8 mouse cellular contexts compared by ENCODE assay signal in genomic region chr7:71704661-71705240, GRCm38 (mm10).
DNase-seq lines count a peak whose midpoint lies in the region; ATAC-seq lines count a peak whose summit lies in the region.

No protein-coding gene starts in this region.

- H3K27me3 ChIP-seq in neural tube, embryonic 11.5 days (ENCODE audit: control insufficient read depth, insufficient read depth, low read length), result no peaks in the 10 kb centered on the region; the same call in 1 of the 2 replicates
- no peaks in the 10 kb centered on the region for H3K27me3 ChIP-seq in hindbrain, embryonic 11.5 days (ENCODE audit: control insufficient read depth, insufficient read depth, low read length)
- peaks cover 33% of the 10 kb centered on the region for H3K27me3 ChIP-seq in liver, embryonic 12.5 days (replicated peaks)

- H3K4me1 ChIP-seq in neural tube, embryonic 11.5 days (ENCODE audit: control insufficient read depth, insufficient read depth, low read length), result peaks cover 3% of the 10 kb centered on the region; the same call in 1 of the 2 replicates
- 0 out of 2 replicates have a peak, but pooled peaks cover 3% of the 10 kb centered on the region for H3K4me1 ChIP-seq in hindbrain, embryonic 11.5 days (replicated peaks; ENCODE audit: control insufficient read depth, insufficient read depth, low read length)
- 0 out of 2 replicates have a peak, but pooled peaks cover 9% of the 10 kb centered on the region for H3K4me1 ChIP-seq in liver, embryonic 12.5 days

- DNase-seq in neural tube, embryonic 11.5 days (ENCODE audit: low spot score), result no peak
- DNase-seq in neural tube, embryonic 10.5 days (ENCODE audit: extremely low spot score, low spot score), result no peak
- no peak for DNase-seq in hindbrain, embryonic 11.5 days (ENCODE audit: low spot score)
- DNase-seq in yolk sac, embryonic 10.5 days (ENCODE audit: low spot score), result no peak
- DNase-seq in T-cell, adult 2 months (ENCODE audit: low spot score), result no peak
- no peak for DNase-seq in testis, postnatal 10 days (ENCODE audit: low spot score)
- no peak for DNase-seq in ovary, postnatal 36 days (ENCODE audit: low spot score)

- no peak overlapping the region for H3K27ac ChIP-seq in neural tube, embryonic 11.5 days (ENCODE audit: low read depth, low read length)
- H3K27ac ChIP-seq in hindbrain, embryonic 11.5 days (ENCODE audit: low read depth, low read length), result no peak overlapping the region
- H3K27ac ChIP-seq in liver, embryonic 12.5 days, result no peak overlapping the region

- no peaks in the 10 kb centered on the region for H3K36me3 ChIP-seq in neural tube, embryonic 11.5 days (ENCODE audit: control insufficient read depth, insufficient read depth, low read length)
- no peaks in the 10 kb centered on the region for H3K36me3 ChIP-seq in hindbrain, embryonic 11.5 days (ENCODE audit: control insufficient read depth, insufficient read depth, low read length)
- H3K36me3 ChIP-seq in liver, embryonic 12.5 days, result no peaks in the 10 kb centered on the region

- no peaks in the 10 kb centered on the region for H3K9me3 ChIP-seq in neural tube, embryonic 11.5 days (ENCODE audit: control insufficient read depth, low read length)
- H3K9me3 ChIP-seq in hindbrain, embryonic 11.5 days (ENCODE audit: control insufficient read depth, low read length), result no peaks in the 10 kb centered on the region
- H3K9me3 ChIP-seq in liver, embryonic 12.5 days (replicated peaks), result no peaks in the 10 kb centered on the region

- peak; percentile 35; the same call in 1 of the 2 replicates for ATAC-seq in neural tube, embryonic 11.5 days (ENCODE audit: insufficient read depth, low FRiP score, low TSS enrichment)
- ATAC-seq in hindbrain, embryonic 11.5 days (ENCODE audit: low FRiP score), result no peak; the same call in 1 of the 2 replicates
- ATAC-seq in liver, embryonic 12.5 days, result no peak

- peak overlapping the region; percentile 95 for H3K9ac ChIP-seq in neural tube, embryonic 11.5 days (ENCODE audit: low read length)
- H3K9ac ChIP-seq in hindbrain, embryonic 11.5 days (ENCODE audit: low read depth, low read length), result no peak overlapping the region; the same call in 1 of the 2 replicates
- H3K9ac ChIP-seq in liver, embryonic 12.5 days, result no peak overlapping the region

- H3K4me3 ChIP-seq in neural tube, embryonic 11.5 days (ENCODE audit: low read depth, low read length), result no peak overlapping the region; the same call in 1 of the 2 replicates
- H3K4me3 ChIP-seq in hindbrain, embryonic 11.5 days (ENCODE audit: low read depth, low read length), result no peak overlapping the region
- H3K4me3 ChIP-seq in liver, embryonic 12.5 days, result no peak overlapping the region

- 68% methylated on average over 4 of the region's 4 CpGs for WGBS in neural tube, embryonic 11.5 days
- WGBS in hindbrain, embryonic 11.5 days, result 65% methylated on average over 4 of the region's 4 CpGs
- whole genome bisulfite sequencing in liver, embryonic 12.5 days (ENCODE audit: insufficient replicate concordance), result 31% methylated on average over 4 of the region's 4 CpGs

- H3K4me2 ChIP-seq in neural tube, embryonic 11.5 days (ENCODE audit: low read depth), result peak overlapping the region; percentile 82
- peak overlapping the region; percentile 86 for H3K4me2 ChIP-seq in hindbrain, embryonic 11.5 days (replicated peaks; ENCODE audit: low read depth, low read length)
- H3K4me2 ChIP-seq in liver, embryonic 12.5 days, result peak overlapping the region; percentile 73
